Comparison of ENCODE assay signal across 2 mouse cellular contexts in the genomic region with DNA sequence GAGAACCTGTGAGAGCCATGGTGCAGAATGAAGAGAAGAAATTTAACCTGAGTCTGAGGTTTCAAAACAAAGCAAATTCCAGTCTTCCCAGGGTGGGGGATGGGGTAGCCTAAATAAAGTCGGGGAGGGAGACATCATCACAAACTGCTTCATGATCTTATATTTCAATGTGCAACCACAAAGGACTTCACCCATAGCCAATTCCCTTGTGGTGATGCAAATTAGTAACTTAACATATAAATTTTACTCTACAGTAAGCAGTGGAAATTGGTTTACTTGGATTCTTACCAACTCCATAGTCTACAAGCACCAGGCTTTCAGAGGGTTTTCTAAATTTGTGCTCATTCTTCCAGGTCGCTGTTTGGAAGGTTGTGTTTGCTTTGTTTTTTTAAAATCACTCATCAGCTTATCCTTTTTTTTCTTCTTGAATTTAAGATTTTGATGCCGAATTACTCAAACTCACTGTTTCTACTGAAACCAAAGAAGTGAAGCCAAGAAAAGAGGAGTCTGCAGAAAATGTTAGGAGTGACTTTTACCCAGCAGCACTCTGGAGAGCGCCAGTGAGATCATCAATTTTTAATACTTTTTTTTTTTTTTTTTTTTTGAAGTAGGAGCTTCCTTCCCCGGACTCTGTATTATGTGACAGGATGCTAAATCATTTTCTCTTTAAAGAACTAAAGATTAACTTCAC.
TF ChIP-seq lines count a peak whose summit lies in the region.

No protein-coding gene starts in this region.

TF ChIP-seq in CH12.LX, 34 proteins besides CTCF, POLR2A, EP300 and RAD21:
- TF ChIP-seq IRF4 (IDR thresholded peaks at IDR 0.05; ENCODE audit: low read depth, low read length), result no peak
- TF ChIP-seq RCOR1 (conservative IDR thresholded peaks at IDR 0.05; ENCODE audit: low read depth, low read length), result no peak
- TF ChIP-seq USF2 (conservative IDR thresholded peaks at IDR 0.05; ENCODE audit: low read depth, low read length), result no peak
- TF ChIP-seq ZNF384 (IDR thresholded peaks at IDR 0.05; ENCODE audit: low read depth, low read length), result peak; percentile 47; the same call in 1 of the 2 replicates
- no peak for TF ChIP-seq TCF12 (IDR thresholded peaks at IDR 0.05; ENCODE audit: low read depth, low read length)

TF ChIP-seq in MEL, 35 proteins besides CTCF, POLR2A, EP300 and RAD21:
- TF ChIP-seq ZNF384 (IDR thresholded peaks at IDR 0.05; ENCODE audit: low read depth, low read length) (peak; percentile 64), RCOR1 (IDR thresholded peaks at IDR 0.05; ENCODE audit: low read depth, low read length) (no peak)
